Mouse (Mus musculus) G1E (cell line): ENCODE measurements around the gene Myh15. TPM values are rescaled to one million over a fixed set of nuclear protein-coding genes. Genes with fewer than 3 reads are reported as not detected.

ENCODE experiments used
- ATAC-seq: 2 replicates; pipeline ENCODE4 v1.8.0; 2016; ENCODE audit warnings: mild to moderate bottlenecking; ENCODE audit not compliant: insufficient number of reproducible peaks, poor library complexity, low FRiP score, severe bottlenecking; ENCODE audit errors: extremely low read depth
- DNase-seq: peaks from one replicate; pipeline ENCODE4 v3.0.0; 2012; ENCODE audit warnings: low spot score
- H3K27me3 ChIP-seq: 2 replicates; pipeline ENCODE4 v1.6.1; 2012; ENCODE audit warnings: mild to moderate bottlenecking, low read length, inconsistent platforms; ENCODE audit not compliant: insufficient read depth
- H3K36me3 ChIP-seq: replicated peaks from 2 replicates; pipeline ENCODE3; 2012; ENCODE audit warnings: mild to moderate bottlenecking, inconsistent platforms
- H3K4me1 ChIP-seq: 2 replicates; pipeline ENCODE4 v1.6.1; 2012; ENCODE audit warnings: low read depth, low read length, inconsistent platforms, mixed read lengths; ENCODE audit not compliant: insufficient read depth
- H3K4me3 ChIP-seq: 2 replicates; pipeline ENCODE4 v1.5.1; 2012; ENCODE audit warnings: low read depth, mild to moderate bottlenecking, inconsistent platforms, low read length, moderate library complexity, mixed read lengths
- H3K9me3 ChIP-seq: replicated peaks from 2 replicates; pipeline ENCODE4 v1.6.1; 2012; ENCODE audit warnings: inconsistent platforms
- CTCF ChIP-seq: IDR thresholded peaks from 2 replicates; pipeline ENCODE4 v1.5.1; 2012; ENCODE audit warnings: low read depth, low read length, inconsistent platforms, mixed read lengths
- GATA1 ChIP-seq: IDR thresholded peaks from 2 replicates; pipeline ENCODE4 v1.6.1; 2012; ENCODE audit warnings: borderline replicate concordance, low read length, inconsistent platforms, mixed read lengths
- GATA2 ChIP-seq: IDR thresholded peaks from 2 replicates; pipeline ENCODE4 v1.6.1; 2012; ENCODE audit warnings: low read depth, low read length, inconsistent platforms, borderline replicate concordance
- POLR2AphosphoS5 ChIP-seq: IDR thresholded peaks from 2 replicates; pipeline ENCODE4 v1.6.1; 2012; ENCODE audit warnings: low read depth, low read length, inconsistent platforms; ENCODE audit not compliant: insufficient replicate concordance
- TAL1 ChIP-seq: conservative IDR thresholded peaks from 2 replicates; pipeline ENCODE4 v1.6.1; 2012; ENCODE audit warnings: low read depth, low read length, inconsistent platforms, mixed read lengths
- polyA plus RNA-seq: library from polyadenylated mRNA; stranded (reverse); fragments of >175 nt; gene quantifications from 2 replicates; pipeline ENCODE4 v1.2.3, GENCODE M21; 2012
- total RNA-seq, 2 experiments: library from RNA; stranded (forward) in 1 of 2; stranded (reverse) in 1 of 2; fragments of 200-1000 nt in 1 of 2; fragments of >200 nt in 1 of 2; fragmentation: Nextera tagmentation in 1 of 2; gene quantifications; 2 replicates each; pipeline ENCODE4 v1.2.3; 2014 to 2017

The Myh15 gene
- total and polyA plus RNA-seq, 3 experiments, result under 0.01 TPM; not detected in 2

DNA sequence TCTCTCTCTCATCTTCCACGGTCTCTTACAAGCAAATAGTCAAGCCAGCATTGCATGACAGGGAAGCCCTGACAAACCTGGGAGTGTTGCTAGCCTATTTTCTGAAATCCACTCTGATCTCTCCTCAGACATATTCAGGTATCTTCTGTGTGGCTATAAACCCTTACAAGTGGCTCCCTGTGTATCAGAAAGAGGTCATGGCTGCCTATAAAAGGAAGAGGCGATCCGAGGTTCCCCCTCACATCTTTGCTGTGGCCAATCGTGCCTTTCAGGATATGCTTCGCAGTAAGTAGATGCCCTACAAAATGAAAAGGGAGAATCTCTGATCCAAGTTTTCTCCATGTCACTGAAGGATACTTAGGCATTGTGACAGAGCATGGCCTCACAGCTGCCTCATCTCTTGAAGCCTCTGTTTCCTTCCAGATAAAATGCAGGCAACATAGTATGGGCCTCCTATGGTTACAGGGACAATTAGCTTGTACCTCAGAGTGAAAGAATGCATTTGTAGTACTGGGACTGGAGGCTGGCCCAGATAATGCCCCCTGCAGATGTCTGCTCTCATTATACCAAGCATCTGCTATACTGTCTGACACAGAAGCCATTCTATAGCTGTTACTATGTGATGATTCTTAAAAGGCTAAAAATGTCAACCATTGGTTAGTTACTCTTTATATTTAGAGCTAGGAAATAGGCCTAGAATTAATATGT is 12.1 kb downstream of the Myh15 start:
- ATAC-seq (no peak), DNase-seq (no peak)
- Histone ChIP-seq H3K4me1 (no peaks in the 10 kb centered on the region), H3K27me3 (peaks cover 13% of the 10 kb centered on the region), H3K36me3 (no peaks in the 10 kb centered on the region), H3K4me3 (no peak overlapping the region), H3K9me3 (no peaks in the 10 kb centered on the region)
- no peak for TF ChIP-seq CTCF
- no peak for TF ChIP-seq GATA1
- TF ChIP-seq TAL1, result no peak
- no peak for TF ChIP-seq GATA2
- TF ChIP-seq POLR2AphosphoS5, result no peak

DNA sequence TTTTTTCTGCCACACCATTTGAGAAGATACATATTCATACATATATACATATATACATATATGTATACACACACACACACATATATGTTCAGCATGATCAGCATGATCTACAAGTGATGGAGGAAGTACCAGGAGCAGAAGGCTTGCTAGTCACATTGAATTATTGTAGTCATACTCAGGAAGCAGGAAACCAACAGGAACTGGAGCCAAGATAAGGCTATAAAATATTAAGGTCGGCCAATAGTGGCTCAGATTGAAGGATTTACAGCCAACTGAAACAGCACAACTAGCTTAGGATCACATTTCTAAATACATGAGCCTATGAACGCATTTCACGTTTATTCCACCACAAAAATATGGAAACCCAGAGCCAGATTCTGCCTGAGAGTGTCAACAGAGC is 14.0 kb downstream of the Myh15 start:
- Histone ChIP-seq H3K9me3 (no peaks in the 10 kb centered on the region), H3K36me3 (no peaks in the 10 kb centered on the region), H3K4me3 (no peak overlapping the region), H3K27me3 (peaks cover 11% of the 10 kb centered on the region), H3K4me1 (no peaks in the 10 kb centered on the region)
- TF ChIP-seq GATA2, result no peak
- TF ChIP-seq GATA1, result no peak
- DNase-seq (no peak), ATAC-seq (no peak)

GRCm38 (mm10) chr16:49128015-49128414 is 70.7 kb downstream of the Myh15 start:
- H3K4me3 ChIP-seq, result no peak overlapping the region
- H3K4me1 ChIP-seq, result no peaks in the 10 kb centered on the region
- no peak for ATAC-seq
- TF ChIP-seq POLR2AphosphoS5, result no peak
- TF ChIP-seq CTCF, result no peak
- no peak for TF ChIP-seq GATA2
- no peak for TF ChIP-seq GATA1
- H3K27me3 ChIP-seq, result no peaks in the 10 kb centered on the region
- no peak for DNase-seq
- H3K9me3 ChIP-seq, result no peaks in the 10 kb centered on the region
- no peaks in the 10 kb centered on the region for H3K36me3 ChIP-seq

GRCm38 (mm10) chr16:49156193-49156592 is 98.9 kb downstream of the Myh15 start:
- H3K4me1 ChIP-seq, result no peaks in the 10 kb centered on the region
- TF ChIP-seq GATA1, result no peak
- no peak for TF ChIP-seq CTCF
- TF ChIP-seq GATA2, result no peak
- no peak for TF ChIP-seq POLR2AphosphoS5
- TF ChIP-seq TAL1, result no peak
- ATAC-seq (no peak), DNase-seq (no peak)
- no peaks in the 10 kb centered on the region for H3K36me3 ChIP-seq
- no peak overlapping the region for H3K4me3 ChIP-seq
- no peaks in the 10 kb centered on the region for H3K9me3 ChIP-seq
- peaks cover 5% of the 10 kb centered on the region; the same call in 1 of the 2 replicates for H3K27me3 ChIP-seq

- ATAC-seq, result peak; percentile 55; the same call in 1 of the 2 replicates
- Histone ChIP-seq H3K4me3 (no peak overlapping the region), H3K36me3 (no peaks in the 10 kb centered on the region), H3K4me1 (no peaks in the 10 kb centered on the region), H3K9me3 (no peaks in the 10 kb centered on the region), H3K27me3 (peaks cover 3% of the 10 kb centered on the region; the same call in 1 of the 2 replicates)
- peak; percentile 14 for DNase-seq
- no peak for TF ChIP-seq GATA2
- TF ChIP-seq CTCF, result peak; percentile 90
These were observed 107.3 kb downstream of the Myh15 start for GRCm38 (mm10) chr16:49164349-49165137.

DNA sequence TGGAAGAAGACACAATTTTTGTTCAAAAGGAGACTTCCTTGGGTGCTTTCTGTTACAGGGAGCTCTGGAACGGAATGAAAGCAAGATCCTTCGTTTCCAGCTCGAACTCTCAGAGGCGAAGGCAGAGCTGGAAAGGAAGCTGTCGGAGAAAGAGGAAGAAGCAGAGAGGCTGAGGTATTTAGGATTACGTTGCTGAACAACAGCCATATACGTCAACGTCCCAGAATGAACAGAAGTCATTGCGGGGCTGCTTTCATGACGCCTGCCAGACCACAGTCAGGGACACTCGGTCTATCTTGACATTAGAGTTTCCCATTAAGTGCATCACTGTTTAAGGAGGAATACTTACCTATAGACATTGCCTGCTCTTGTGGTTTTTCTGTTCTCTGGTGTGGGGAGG is 108.4 kb downstream of the Myh15 start:
- no peaks in the 10 kb centered on the region for H3K36me3 ChIP-seq
- TF ChIP-seq GATA2, result no peak
- TF ChIP-seq CTCF, result no peak
- no peak for TF ChIP-seq TAL1
- no peaks in the 10 kb centered on the region for H3K9me3 ChIP-seq
- DNase-seq (no peak), ATAC-seq (no peak)
- H3K4me3 ChIP-seq, result no peak overlapping the region
- no peaks in the 10 kb centered on the region for H3K4me1 ChIP-seq
- H3K27me3 ChIP-seq, result no peaks in the 10 kb centered on the region
